Mouse (Mus musculus) cerebellum, postnatal 4 days (tissue): ENCODE measurements at regions not wholly inside any gene's neighbourhood (a gene's known extent, or its start where the extent isn't known, plus 50 kb on each side); places are given as distances from the start of the nearest gene placed in this dataset.

Experiments
- DNase-seq, 2 experiments: peaks; one replicate each; pipeline ENCODE4 v3.0.0; 2022; ENCODE audit warnings: low spot score in 2 of 2, mixed read lengths in 1 of 2

GRCm38 (mm10) chr5:91826636-91827035 lies 136.2 kb downstream of the Rchy1 start:
- no peak for DNase-seq

- DNase-seq = no peak
Measured at GRCm38 (mm10) chr5:91822844-91823576, 139.9 kb downstream of the Rchy1 start.

- DNase-seq = peak in 1 of 2 experiments; percentile 13
Measured at GRCm38 (mm10) chr5:91818800-91819199, 144.1 kb downstream of the Rchy1 start.

- DNase-seq = no peak
Measured at GRCm38 (mm10) chr5:91818195-91818594, 144.7 kb downstream of the Rchy1 start.

- no peak for DNase-seq
Measured at GRCm38 (mm10) chr5:91816376-91816950, 146.4 kb downstream of the Rchy1 start.

GRCm38 (mm10) chr5:91814956-91815355 lies 147.9 kb downstream of the Rchy1 start:
- DNase-seq = no peak

GRCm38 (mm10) chr5:91814417-91814762 lies 148.5 kb downstream of the Rchy1 start:
- no peak for DNase-seq

GRCm38 (mm10) chr5:91813547-91814416 lies 149.1 kb downstream of the Rchy1 start:
- DNase-seq = no peak

- no peak for DNase-seq
Measured at GRCm38 (mm10) chr5:91807070-91808065, 155.5 kb downstream of the Rchy1 start.

- DNase-seq = no peak
Measured at GRCm38 (mm10) chr5:91801297-91801980, 161.4 kb downstream of the Rchy1 start.

GRCm38 (mm10) chr5:91797362-91797761 lies 165.5 kb downstream of the Rchy1 start:
- DNase-seq = no peak

- no peak for DNase-seq
Measured at GRCm38 (mm10) chr5:91792732-91793131, 170.1 kb downstream of the Rchy1 start.

GRCm38 (mm10) chr5:91790412-91790811 lies 172.5 kb downstream of the Rchy1 start:
- no peak for DNase-seq

- DNase-seq = no peak
Measured at GRCm38 (mm10) chr5:91783966-91784365, 178.9 kb downstream of the Rchy1 start.

- DNase-seq = no peak
Measured at GRCm38 (mm10) chr5:91776971-91777370, 185.9 kb downstream of the Rchy1 start.

- DNase-seq = no peak
Measured at GRCm38 (mm10) chr5:91774065-91774464, 188.8 kb downstream of the Rchy1 start.

GRCm38 (mm10) chr5:91767886-91768285 lies 195.0 kb downstream of the Rchy1 start:
- DNase-seq = no peak

- no peak for DNase-seq
Measured at GRCm38 (mm10) chr5:91767060-91767459, 195.8 kb downstream of the Rchy1 start.

GRCm38 (mm10) chr5:91764621-91765020 lies 198.2 kb downstream of the Rchy1 start:
- DNase-seq = no peak

GRCm38 (mm10) chr5:91762589-91762988 lies 200.3 kb downstream of the Rchy1 start:
- no peak for DNase-seq

GRCm38 (mm10) chr5:91755958-91756357 lies 206.9 kb downstream of the Rchy1 start:
- DNase-seq = no peak
